Mouse (Mus musculus) lung, postnatal 4 days (tissue): Measurements from ENCODE around the gene U2af2.

ENCODE experiments used
- DNase-seq, 2 experiments: peaks; one replicate each; pipeline ENCODE4 v3.0.0; 2021

Gene U2af2

DNA sequence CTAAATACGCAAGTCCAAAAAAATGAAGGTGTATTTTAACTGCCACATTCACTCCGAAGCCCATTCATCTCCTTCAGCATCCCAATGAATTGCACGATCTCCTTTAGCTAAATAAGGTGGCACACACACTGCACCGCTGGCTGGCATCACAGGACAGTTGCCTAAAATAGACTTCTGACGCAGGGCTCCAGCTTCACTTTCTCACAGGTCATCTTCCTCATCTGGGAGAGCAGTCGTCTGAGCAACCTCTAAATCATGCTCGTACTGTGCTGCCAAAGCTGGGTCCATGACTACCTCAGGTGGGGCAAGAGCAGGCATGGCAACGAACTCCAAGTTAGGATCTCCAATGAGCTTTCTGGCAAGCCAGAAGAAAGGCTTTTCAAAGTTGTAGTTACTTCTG, 63.1 kb downstream of the U2af2 start:
- DNase-seq: no peak

- peak; percentile 83 to 85 for DNase-seq
Observed at GRCm38 (mm10) chr7:5125549-5126406, 63.8 kb downstream of the U2af2 start, which contains the start of gene Rasl2-9. Gene Rasl2-9, minus strand, starts transcription at chr7:5125950.
